Mouse (Mus musculus): ENCODE measurements around the gene Gm4559. TPM values are rescaled to one million over a fixed set of nuclear protein-coding genes. Genes with fewer than 3 reads are reported as not detected.
"Not testable (repeated sequence)": the region's sequence is repeated elsewhere in the genome, so short reads cannot be mapped to it uniquely, and the experiment has no call there.

Gene Gm4559
- polyA plus RNA-seq (2014; fragmentation: Nextera tagmentation; extraction: Ambion mirVana): not detected in 2 replicates

GRCm38 (mm10) chr7:142274263-142274662 lies at the start of gene Gm4559:
Gene Gm4559 (minus strand): TSS chr7:142274363.
- not testable (repeated sequence) for H3K4me3 ChIP-seq (ENCODE audit: low read depth, low read length); H3K4me1 ChIP-seq (ENCODE audit: control insufficient read depth, insufficient read depth, low read length); DNase-seq (ENCODE audit: low spot score); H3K9ac ChIP-seq (replicated peaks; ENCODE audit: low read length); H3K27ac ChIP-seq (replicated peaks; ENCODE audit: low read depth, low read length); H3K36me3 ChIP-seq (replicated peaks; ENCODE audit: control insufficient read depth, insufficient read depth, low read depth, low read length); ATAC-seq (replicated peaks; ENCODE audit: insufficient number of reproducible peaks, low FRiP score, low TSS enrichment, low read depth); H3K4me2 ChIP-seq (ENCODE audit: low read depth, low read length); H3K9me3 ChIP-seq (replicated peaks; ENCODE audit: control insufficient read depth, low read length); H3K27me3 ChIP-seq (ENCODE audit: control insufficient read depth, insufficient read depth, low read length)

GRCm38 (mm10) chr7:142323396-142324117 lies 49.4 kb upstream of the Gm4559 start:
- Histone ChIP-seq H3K4me1 (ENCODE audit: control insufficient read depth, insufficient read depth, low read length) (no peaks in the 10 kb centered on the region), H3K27me3 (ENCODE audit: control insufficient read depth, insufficient read depth, low read length) (no peaks in the 10 kb centered on the region), H3K4me3 (ENCODE audit: low read depth, low read length) (no peak overlapping the region), H3K27ac (replicated peaks; ENCODE audit: low read depth, low read length) (no peak overlapping the region; the same call in 1 of the 2 replicates), H3K4me2 (ENCODE audit: low read depth, low read length) (no peak overlapping the region), H3K9me3 (replicated peaks; ENCODE audit: control insufficient read depth, low read length) (no peaks in the 10 kb centered on the region), H3K9ac (replicated peaks; ENCODE audit: low read length) (no peak overlapping the region), H3K36me3 (replicated peaks; ENCODE audit: control insufficient read depth, insufficient read depth, low read depth, low read length) (no peaks in the 10 kb centered on the region)
- ATAC-seq (replicated peaks; ENCODE audit: insufficient number of reproducible peaks, low FRiP score, low TSS enrichment, low read depth) (no peak), DNase-seq (ENCODE audit: low spot score) (no peak)
- 83% methylated on average over 12 of the region's 12 CpGs for WGBS

GRCm38 (mm10) chr7:142322641-142323040 lies 48.5 kb upstream of the Gm4559 start:
- H3K9ac ChIP-seq (replicated peaks; ENCODE audit: low read length): no peak overlapping the region
- no peaks in the 10 kb centered on the region for H3K4me1 ChIP-seq (ENCODE audit: control insufficient read depth, insufficient read depth, low read length)
- H3K4me3 ChIP-seq (ENCODE audit: low read depth, low read length): no peak overlapping the region
- ATAC-seq (replicated peaks; ENCODE audit: insufficient number of reproducible peaks, low FRiP score, low TSS enrichment, low read depth) (no peak), DNase-seq (ENCODE audit: low spot score) (no peak)
- H3K36me3 ChIP-seq (replicated peaks; ENCODE audit: control insufficient read depth, insufficient read depth, low read depth, low read length): no peaks in the 10 kb centered on the region
- H3K27me3 ChIP-seq (ENCODE audit: control insufficient read depth, insufficient read depth, low read length): no peaks in the 10 kb centered on the region
- H3K9me3 ChIP-seq (replicated peaks; ENCODE audit: control insufficient read depth, low read length): no peaks in the 10 kb centered on the region
- no peak overlapping the region for H3K4me2 ChIP-seq (ENCODE audit: low read depth, low read length)
- peak overlapping the region; percentile 72 for H3K27ac ChIP-seq (replicated peaks; ENCODE audit: low read depth, low read length)
- 87% methylated on average over 6 of the region's 6 CpGs for WGBS

GRCm38 (mm10) chr7:142321637-142322306 lies 47.6 kb upstream of the Gm4559 start:
- H3K4me3 ChIP-seq (ENCODE audit: low read depth, low read length); DNase-seq (ENCODE audit: low spot score); H3K9me3 ChIP-seq (replicated peaks; ENCODE audit: control insufficient read depth, low read length); H3K27me3 ChIP-seq (ENCODE audit: control insufficient read depth, insufficient read depth, low read length); H3K36me3 ChIP-seq (replicated peaks; ENCODE audit: control insufficient read depth, insufficient read depth, low read depth, low read length); H3K4me1 ChIP-seq (ENCODE audit: control insufficient read depth, insufficient read depth, low read length); H3K4me2 ChIP-seq (ENCODE audit: low read depth, low read length); H3K9ac ChIP-seq (replicated peaks; ENCODE audit: low read length): not testable (repeated sequence)
- WGBS: 31% methylated on average over 3 of the region's 10 CpGs
- ATAC-seq (replicated peaks; ENCODE audit: insufficient number of reproducible peaks, low FRiP score, low TSS enrichment, low read depth): peak; percentile 67
- H3K27ac ChIP-seq (replicated peaks; ENCODE audit: low read depth, low read length): peak overlapping the region; percentile 74; the same call in 1 of the 2 replicates

- 0 out of 2 replicates have a peak overlapping the region, but pooled peaks have one; percentile 26 for H3K9ac ChIP-seq (replicated peaks; ENCODE audit: low read length)
- no peak for DNase-seq (ENCODE audit: low spot score)
- H3K4me1 ChIP-seq (ENCODE audit: control insufficient read depth, insufficient read depth, low read length): no peaks in the 10 kb centered on the region
- H3K36me3 ChIP-seq (replicated peaks; ENCODE audit: control insufficient read depth, insufficient read depth, low read depth, low read length): no peaks in the 10 kb centered on the region
- H3K27me3 ChIP-seq (ENCODE audit: control insufficient read depth, insufficient read depth, low read length): no peaks in the 10 kb centered on the region
- H3K27ac ChIP-seq (replicated peaks; ENCODE audit: low read depth, low read length): peak overlapping the region; percentile 74
- H3K9me3 ChIP-seq (replicated peaks; ENCODE audit: control insufficient read depth, low read length): no peaks in the 10 kb centered on the region
- no peak overlapping the region for H3K4me3 ChIP-seq (ENCODE audit: low read depth, low read length)
- no peak overlapping the region for H3K4me2 ChIP-seq (ENCODE audit: low read depth, low read length)
- 23% methylated on average over 2 of the region's 2 CpGs for WGBS
- no peak for ATAC-seq (replicated peaks; ENCODE audit: insufficient number of reproducible peaks, low FRiP score, low TSS enrichment, low read depth)
Measured at GRCm38 (mm10) chr7:142320906-142321305, 46.7 kb upstream of the Gm4559 start.

GRCm38 (mm10) chr7:142319124-142319523 lies 45.0 kb upstream of the Gm4559 start:
- 83% methylated on average over 11 of the region's 11 CpGs for WGBS
- no peak overlapping the region for H3K27ac ChIP-seq (replicated peaks; ENCODE audit: low read depth, low read length)

GRCm38 (mm10) chr7:142317216-142317615 lies 43.1 kb upstream of the Gm4559 start:
- H3K27me3 ChIP-seq (ENCODE audit: control insufficient read depth, insufficient read depth, low read length): no peaks in the 10 kb centered on the region
- no peak overlapping the region for H3K9ac ChIP-seq (replicated peaks; ENCODE audit: low read length)
- H3K36me3 ChIP-seq (replicated peaks; ENCODE audit: control insufficient read depth, insufficient read depth, low read depth, low read length): no peaks in the 10 kb centered on the region
- H3K4me3 ChIP-seq (ENCODE audit: low read depth, low read length): no peak overlapping the region
- H3K4me2 ChIP-seq (ENCODE audit: low read depth, low read length): no peak overlapping the region
- no peaks in the 10 kb centered on the region for H3K4me1 ChIP-seq (ENCODE audit: control insufficient read depth, insufficient read depth, low read length)
- ATAC-seq (replicated peaks; ENCODE audit: insufficient number of reproducible peaks, low FRiP score, low TSS enrichment, low read depth): no peak
- no peaks in the 10 kb centered on the region for H3K9me3 ChIP-seq (replicated peaks; ENCODE audit: control insufficient read depth, low read length)
- no peak for DNase-seq (ENCODE audit: low spot score)
- no peak overlapping the region for H3K27ac ChIP-seq (replicated peaks; ENCODE audit: low read depth, low read length)
- WGBS: 82% methylated on average over 5 of the region's 5 CpGs

More at GRCm38 (mm10) chr7:142319124-142319523, 45.0 kb upstream of the Gm4559 start:
- ATAC-seq (replicated peaks; ENCODE audit: insufficient number of reproducible peaks, low FRiP score, low TSS enrichment, low read depth) (no peak), DNase-seq (ENCODE audit: low spot score) (no peak)
- H3K4me1 ChIP-seq (ENCODE audit: control insufficient read depth, insufficient read depth, low read length): no peaks in the 10 kb centered on the region
- H3K4me2 ChIP-seq (ENCODE audit: low read depth, low read length): no peak overlapping the region
- H3K27me3 ChIP-seq (ENCODE audit: control insufficient read depth, insufficient read depth, low read length): no peaks in the 10 kb centered on the region
- H3K36me3 ChIP-seq (replicated peaks; ENCODE audit: control insufficient read depth, insufficient read depth, low read depth, low read length): no peaks in the 10 kb centered on the region
- no peak overlapping the region for H3K9ac ChIP-seq (replicated peaks; ENCODE audit: low read length)
- no peak overlapping the region for H3K4me3 ChIP-seq (ENCODE audit: low read depth, low read length)
- H3K9me3 ChIP-seq (replicated peaks; ENCODE audit: control insufficient read depth, low read length): no peaks in the 10 kb centered on the region

GRCm38 (mm10) chr7:142316558-142316957 lies 42.4 kb upstream of the Gm4559 start:
- Histone ChIP-seq H3K27me3 (ENCODE audit: control insufficient read depth, insufficient read depth, low read length) (no peaks in the 10 kb centered on the region), H3K9ac (replicated peaks; ENCODE audit: low read length) (no peak overlapping the region), H3K4me3 (ENCODE audit: low read depth, low read length) (no peak overlapping the region), H3K36me3 (replicated peaks; ENCODE audit: control insufficient read depth, insufficient read depth, low read depth, low read length) (no peaks in the 10 kb centered on the region), H3K9me3 (replicated peaks; ENCODE audit: control insufficient read depth, low read length) (no peaks in the 10 kb centered on the region), H3K4me1 (ENCODE audit: control insufficient read depth, insufficient read depth, low read length) (no peaks in the 10 kb centered on the region), H3K4me2 (ENCODE audit: low read depth, low read length) (no peak overlapping the region), H3K27ac (replicated peaks; ENCODE audit: low read depth, low read length) (no peak overlapping the region)
- ATAC-seq (replicated peaks; ENCODE audit: insufficient number of reproducible peaks, low FRiP score, low TSS enrichment, low read depth): peak; percentile 77
- 40% methylated on average over 6 of the region's 6 CpGs for WGBS
- peak; percentile 79 for DNase-seq (ENCODE audit: low spot score)

All from embryonic facial prominence, embryonic 11.5 days (tissue).